Mouse (Mus musculus): ENCODE results near the gene 5730596B20Rik.
A peak's percentile ranks its signal among the peaks of the same experiment; 100 is the strongest.

Gene 5730596B20Rik

DNA sequence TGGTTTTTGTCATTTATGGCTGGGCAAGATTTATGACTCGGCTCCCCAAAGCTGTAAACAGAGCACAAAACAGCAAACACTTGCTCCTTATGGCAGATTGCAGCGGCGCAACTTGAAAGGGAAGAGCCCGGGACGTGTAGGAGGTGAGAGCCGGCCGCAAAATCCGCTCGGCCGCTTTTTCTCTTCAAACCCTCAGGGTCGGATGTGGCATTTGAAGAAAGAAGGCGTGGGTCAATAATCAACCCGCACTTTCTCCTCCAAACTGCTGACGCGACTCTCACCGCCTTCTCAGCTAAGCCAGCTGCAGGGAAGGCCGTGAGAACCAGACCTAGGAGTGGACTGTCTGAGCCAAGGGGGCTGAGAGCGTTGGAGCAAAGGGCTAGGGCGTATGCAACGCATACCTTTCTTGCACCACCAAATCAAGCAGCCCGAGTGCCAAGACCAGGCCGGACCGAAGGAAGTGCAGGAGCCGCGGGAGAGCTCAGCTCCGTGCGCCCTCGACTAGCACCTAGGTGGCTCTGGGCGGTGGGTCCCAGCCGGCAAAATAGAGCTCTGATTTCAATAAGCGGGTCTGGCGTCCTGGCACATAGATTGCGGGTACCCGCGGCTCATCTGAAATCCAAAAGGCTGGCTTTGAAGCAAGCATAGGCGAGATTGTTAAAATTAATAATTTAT is at the start of gene 5730596B20Rik:
Gene 5730596B20Rik (plus strand): TSS at position 438 of the 675 bp plus-strand sequence.
- peak; percentile 79 to 87 for DNase-seq

GRCm38 (mm10) chr6:52137841-52138535 is 39.3 kb upstream of the 5730596B20Rik start:
- DNase-seq, result no peak

DNA sequence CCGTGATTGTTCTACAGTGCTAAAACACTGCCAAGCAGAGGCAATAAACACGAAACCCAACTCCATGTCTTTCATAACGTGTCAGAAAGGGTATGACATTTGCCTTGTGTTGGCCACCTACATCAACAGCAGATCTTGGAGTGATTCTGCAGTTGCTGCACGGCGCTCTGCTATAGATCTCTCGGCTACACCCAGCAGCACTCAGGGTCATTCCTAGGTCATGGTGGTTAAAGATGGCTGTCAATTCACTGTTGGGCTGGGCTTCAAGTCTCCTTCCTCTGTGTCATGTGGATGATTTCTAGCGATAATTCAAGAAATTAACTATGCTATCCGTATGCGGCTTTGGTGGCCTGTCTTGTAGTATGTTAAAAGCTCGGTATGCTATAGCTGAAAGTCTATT is 38.7 kb upstream of the 5730596B20Rik start:
- no peak for DNase-seq

- no peak for DNase-seq
Measured at GRCm38 (mm10) chr6:52139115-52139514, 38.2 kb upstream of the 5730596B20Rik start.

DNA sequence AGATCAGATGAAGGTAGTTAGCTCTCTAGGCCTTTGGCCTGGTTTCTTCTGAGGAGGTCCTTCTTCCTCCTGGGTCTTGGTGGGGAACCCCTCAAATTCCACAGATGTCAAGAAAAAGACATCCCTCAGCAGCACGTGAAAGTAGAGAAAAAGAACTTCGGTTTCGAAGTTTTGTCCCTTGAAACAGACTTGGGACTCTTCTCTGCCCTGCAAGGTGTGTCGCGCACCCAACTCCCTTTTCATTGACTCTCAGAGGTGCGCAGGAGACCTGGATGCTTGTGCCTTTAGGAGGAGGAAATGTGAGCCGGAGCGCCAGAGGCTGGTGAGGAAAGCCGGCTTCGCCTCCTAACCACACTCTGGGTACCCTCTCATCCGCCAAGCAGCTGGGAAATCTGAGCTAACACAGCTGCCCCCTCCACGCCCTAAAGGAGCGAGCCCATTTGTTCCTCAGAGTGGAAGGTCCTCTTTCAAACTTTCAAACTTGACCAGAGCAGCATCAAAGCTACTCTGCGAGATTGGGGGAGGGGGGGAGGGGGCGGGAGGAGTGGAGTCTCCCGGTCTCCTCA is 26.8 kb upstream of the 5730596B20Rik start:
- peak in 1 of 2 experiments; percentile 27 for DNase-seq

DNA sequence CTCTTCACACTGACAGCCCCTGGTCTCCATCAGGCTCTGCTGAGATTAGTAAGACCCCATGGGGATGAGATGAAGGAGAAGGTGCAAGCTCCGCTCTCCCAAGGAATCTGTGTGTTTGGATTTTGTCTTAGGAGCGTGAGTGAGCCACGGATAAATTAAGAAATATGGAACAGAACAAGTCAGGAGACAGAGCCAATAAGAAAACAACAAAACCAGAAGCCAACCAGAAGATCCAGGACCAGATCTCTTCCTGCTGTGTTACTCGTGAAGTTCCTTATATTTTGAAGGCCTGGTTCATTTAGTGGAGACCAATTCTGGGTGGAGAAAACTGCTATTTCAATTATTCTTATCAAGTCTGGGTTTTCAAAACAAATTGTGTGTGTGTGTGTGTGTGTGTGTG is 25.7 kb upstream of the 5730596B20Rik start:
- DNase-seq, result no peak

- peak in 1 of 2 experiments; percentile 7 for DNase-seq
Measured at GRCm38 (mm10) chr6:52152226-52153193, 24.8 kb upstream of the 5730596B20Rik start.

DNA sequence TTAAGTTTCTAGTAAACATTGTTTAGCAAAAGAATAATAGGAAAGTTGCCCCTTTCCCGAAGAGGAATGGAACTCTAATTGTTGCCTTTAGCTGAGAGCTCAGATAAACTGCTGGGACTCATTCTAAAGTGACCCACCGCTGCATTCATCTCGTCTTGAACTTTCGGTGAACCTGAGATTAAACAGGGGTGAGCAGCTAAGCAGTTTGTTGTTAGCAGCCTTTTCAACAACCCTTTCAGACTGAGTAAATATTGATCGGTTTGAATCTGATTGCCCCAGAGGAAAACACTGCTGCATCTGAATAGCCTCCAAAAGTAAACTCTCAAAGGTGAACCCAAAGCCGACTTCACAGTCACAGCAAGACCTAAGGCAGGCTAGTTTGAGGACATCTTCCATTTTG is 24.0 kb upstream of the 5730596B20Rik start:
- peak in 1 of 2 experiments; percentile 4 for DNase-seq

DNA sequence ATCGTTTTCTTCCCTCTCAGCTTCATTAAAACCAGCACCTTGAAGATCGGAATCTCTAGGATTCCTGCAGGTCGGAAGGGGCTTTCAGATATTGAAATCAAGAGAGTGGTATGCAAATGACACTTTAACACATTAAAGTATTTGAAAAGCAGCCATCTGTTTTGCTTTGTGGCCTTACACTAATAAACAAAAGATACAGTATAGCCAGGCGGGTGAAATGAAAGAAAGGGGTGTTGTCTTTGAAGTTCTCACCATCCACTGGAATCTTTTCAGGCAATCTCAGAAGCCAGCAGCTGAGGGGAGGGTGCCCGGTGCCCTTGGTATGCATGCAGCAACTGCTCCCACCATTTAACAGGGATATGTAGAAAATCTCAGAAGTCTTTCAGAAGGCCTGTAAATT is 23.3 kb upstream of the 5730596B20Rik start:
- peak in 1 of 2 experiments; percentile 9 for DNase-seq

DNA sequence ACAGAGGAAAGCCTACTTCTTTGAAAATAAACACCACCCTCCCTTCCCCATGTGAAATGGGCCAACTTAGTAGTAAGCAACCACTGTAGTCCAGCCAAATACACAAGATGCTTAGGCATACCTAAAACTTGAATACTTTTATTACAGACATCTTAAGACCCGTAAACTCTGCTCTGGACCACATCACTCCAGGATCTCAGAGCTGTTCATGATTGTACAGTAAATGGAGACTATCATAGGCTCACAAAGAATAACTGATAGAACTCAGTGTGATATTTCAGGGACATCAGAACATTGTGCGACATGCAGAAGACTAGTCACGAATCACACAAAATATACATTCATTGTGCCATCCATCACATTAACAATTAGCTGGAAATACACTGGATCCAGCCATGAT is 21.8 kb upstream of the 5730596B20Rik start:
- DNase-seq, result no peak

- peak in 1 of 2 experiments; percentile 6 for DNase-seq
Measured at GRCm38 (mm10) chr6:52156551-52157200, 20.6 kb upstream of the 5730596B20Rik start.

DNA sequence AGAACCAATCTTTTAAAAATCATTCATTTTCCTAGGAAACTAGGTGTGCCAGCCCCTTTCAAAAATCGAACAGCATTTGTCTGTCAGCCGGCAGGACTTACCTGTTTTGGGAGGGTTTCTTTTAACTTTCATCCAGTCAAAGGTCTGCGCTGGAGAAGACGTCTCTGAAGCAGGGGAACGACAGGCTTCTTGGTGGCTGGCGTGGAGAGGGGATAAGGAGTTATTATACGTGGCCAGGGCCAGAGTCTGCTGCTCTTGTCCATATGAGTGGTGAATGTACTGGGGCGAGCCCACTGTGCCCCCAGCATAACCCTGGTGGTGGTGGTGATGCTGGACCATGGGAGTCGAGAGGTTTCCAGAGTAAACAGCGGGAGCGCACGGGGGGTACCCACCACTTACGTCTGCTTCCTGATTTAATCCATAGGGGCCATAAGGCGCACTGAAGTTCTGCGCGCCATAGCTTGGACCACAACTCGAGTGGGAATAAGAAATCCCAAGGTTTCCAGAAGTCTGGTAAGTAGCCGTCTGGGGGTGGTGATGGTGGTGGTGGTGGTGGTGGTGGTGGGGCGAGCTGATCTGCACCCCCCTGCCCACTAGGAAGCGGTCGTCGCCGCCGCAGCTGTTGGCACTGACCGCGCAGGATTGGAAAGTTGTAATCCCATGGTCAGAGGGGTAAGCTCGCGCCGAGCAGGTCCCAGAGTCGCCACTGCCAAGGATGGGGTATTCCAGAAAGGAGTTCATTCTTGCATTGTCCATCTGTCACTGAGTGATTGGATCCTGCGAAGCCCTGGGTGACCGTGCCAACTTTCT is 19.6 kb upstream of the 5730596B20Rik start:
- DNase-seq, result no peak

- DNase-seq, result peak; percentile 88 to 93
Measured at GRCm38 (mm10) chr6:52158276-52159051, 18.8 kb upstream of the 5730596B20Rik start, which contains the start of gene Hoxa1. Hoxa1 (minus strand) TSS chr6:52158317.

- DNase-seq, result peak; percentile 55 to 71
Measured at GRCm38 (mm10) chr6:52159164-52159761, 18.0 kb upstream of the 5730596B20Rik start.

- peak; percentile 32 to 54 for DNase-seq
Measured at GRCm38 (mm10) chr6:52159979-52160378, 17.3 kb upstream of the 5730596B20Rik start.

GRCm38 (mm10) chr6:52160511-52161335 is 16.6 kb upstream of the 5730596B20Rik start:
- peak; percentile 80 to 85 for DNase-seq

DNA sequence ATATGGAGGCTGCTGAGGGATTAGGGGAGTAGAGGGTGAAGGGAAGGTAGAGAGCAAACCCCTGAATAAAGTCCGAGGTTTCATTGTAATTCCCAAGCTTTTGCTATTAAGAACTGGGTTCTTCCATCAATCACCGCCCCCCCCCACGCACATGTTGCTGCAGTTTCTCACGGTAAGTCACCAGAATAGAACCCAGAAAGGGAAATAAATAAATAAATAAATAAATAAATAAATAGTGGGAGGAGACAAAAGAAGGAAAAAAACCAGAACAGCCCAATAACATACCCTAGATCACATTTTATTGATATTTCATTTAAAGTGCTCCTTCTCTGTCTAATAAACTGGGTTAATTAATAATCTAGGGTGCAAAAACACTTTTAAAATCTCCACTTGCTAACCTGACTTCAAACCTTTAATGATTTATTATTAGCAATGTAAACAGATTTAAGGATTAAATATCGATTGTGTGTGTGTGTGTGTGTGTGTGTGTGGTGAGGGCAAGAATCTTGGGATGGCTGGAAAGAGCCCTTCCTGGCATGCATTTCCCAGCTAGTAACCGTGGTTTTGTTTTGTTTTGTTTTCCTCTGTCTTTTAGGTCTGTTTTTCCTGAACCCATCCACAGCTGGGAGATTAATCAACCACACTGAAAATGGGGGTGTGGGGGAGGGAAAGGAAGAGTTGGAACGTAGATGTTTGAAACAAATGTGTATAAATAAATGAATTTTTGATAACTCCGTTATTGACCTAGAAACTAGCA is 15.8 kb upstream of the 5730596B20Rik start:
- DNase-seq, result peak in 1 of 2 experiments; percentile 17

- peak in 1 of 2 experiments; percentile 29 for DNase-seq
Measured at GRCm38 (mm10) chr6:52162093-52162380, 15.3 kb upstream of the 5730596B20Rik start.

Measured in kidney, postnatal 4 days (tissue).